Mouse (Mus musculus) MEL (cell line): ENCODE measurements at regions not wholly inside any gene's neighbourhood (a gene's known extent, or its start where the extent isn't known, plus 50 kb on each side); places are given as distances from the start of the nearest gene placed in this dataset.

Experiments used
- DNase-seq: peaks from one replicate; pipeline ENCODE4 v3.0.0; 2011; ENCODE audit warnings: low read depth, low spot score
- H3K27ac ChIP-seq: 2 replicates; pipeline ENCODE4 v1.5.1; 2012; ENCODE audit warnings: low read depth, mild to moderate bottlenecking, control low read depth, low read length, moderate library complexity; ENCODE audit not compliant: control insufficient read depth
- H3K27me3 ChIP-seq, 2 experiments: fragments of 150-350 bp in 1 of 2; sonication (generic) in 1 of 2; 2 replicates each; pipeline ENCODE4 v1.6.1; 2012; ENCODE audit warnings: low read length in 2 of 2, mild to moderate bottlenecking in 2 of 2, improper control_type of control experiment in 1 of 2, moderate library complexity in 1 of 2; ENCODE audit not compliant: insufficient read depth in 2 of 2, control insufficient read depth in 1 of 2
- H3K36me3 ChIP-seq, 2 experiments: 2 replicates each; pipeline ENCODE4 v1.6.1; 2012 to 2014; ENCODE audit warnings: low read length in 2 of 2, improper control_type of control experiment in 1 of 2, inconsistent platforms in 1 of 2, mild to moderate bottlenecking in 1 of 2; ENCODE audit not compliant: insufficient read depth in 2 of 2, control insufficient read depth in 1 of 2
- H3K4me1 ChIP-seq, 2 experiments: fragments of 150-350 bp in 1 of 2; sonication (generic) in 1 of 2; 2 replicates each; pipeline ENCODE4 v1.6.1; 2012; ENCODE audit warnings: low read length in 2 of 2, improper control_type of control experiment in 1 of 2, mild to moderate bottlenecking in 1 of 2; ENCODE audit not compliant: insufficient read depth in 2 of 2, control insufficient read depth in 1 of 2
- H3K4me3 ChIP-seq, 2 experiments: fragments of 150-350 bp in 1 of 2; sonication (generic) in 1 of 2; 2 replicates each; pipeline ENCODE4 v1.5.1; 2012; ENCODE audit warnings: low read depth in 2 of 2, low read length in 2 of 2, mild to moderate bottlenecking in 2 of 2, moderate library complexity in 2 of 2, control low read depth in 1 of 2, improper control_type of control experiment in 1 of 2; ENCODE audit not compliant: control insufficient read depth in 1 of 2, insufficient read depth in 1 of 2
- H3K79me2 ChIP-seq: 2 replicates; pipeline ENCODE4 v1.6.1; 2012; ENCODE audit warnings: mild to moderate bottlenecking, low read length, moderate library complexity; ENCODE audit not compliant: control insufficient read depth, poor library complexity, insufficient read depth
- H3K9ac ChIP-seq: 2 replicates; pipeline ENCODE4 v1.6.1; 2012; ENCODE audit warnings: low read depth, mild to moderate bottlenecking, control low read depth, low read length, moderate library complexity; ENCODE audit not compliant: control insufficient read depth, poor library complexity, severe bottlenecking
- H3K9me3 ChIP-seq: fragments of 150-350 bp; sonication (generic); replicated peaks from 2 replicates; pipeline ENCODE4 v1.6.1; 2012; ENCODE audit warnings: mild to moderate bottlenecking, low read length, improper control_type of control experiment, moderate library complexity; ENCODE audit not compliant: insufficient read depth
- CHD1 ChIP-seq: IDR thresholded peaks from 2 replicates; pipeline ENCODE4 v1.6.1; 2012; ENCODE audit warnings: low read depth, mild to moderate bottlenecking, inconsistent platforms, low read length, improper control_type of control experiment
- E2F4 ChIP-seq: IDR thresholded peaks from 2 replicates; pipeline ENCODE4 v1.6.1; 2011; ENCODE audit warnings: low read depth, low read length, improper control_type of control experiment, borderline replicate concordance
- ELF1 ChIP-seq: IDR thresholded peaks from 2 replicates; pipeline ENCODE4 v1.6.1; 2014; ENCODE audit warnings: low read depth, mild to moderate bottlenecking, inconsistent platforms, low read length, improper control_type of control experiment, moderate library complexity
- EP300 ChIP-seq, 2 experiments: IDR thresholded peaks; 2 replicates each; pipeline ENCODE4 v1.6.1; 2011; ENCODE audit warnings: improper control_type of control experiment in 2 of 2, low read length in 2 of 2, low read depth in 1 of 2, mild to moderate bottlenecking in 1 of 2
- ETS1 ChIP-seq: IDR thresholded peaks from 2 replicates; pipeline ENCODE4 v1.6.1; 2012; ENCODE audit warnings: low read depth, mild to moderate bottlenecking, inconsistent platforms, low read length, improper control_type of control experiment, moderate library complexity
- GATA1 ChIP-seq: IDR thresholded peaks from 2 replicates; pipeline ENCODE4 v1.6.1; 2011; ENCODE audit warnings: low read depth, low read length, improper control_type of control experiment
- JUND ChIP-seq: IDR thresholded peaks from 2 replicates; pipeline ENCODE4 v1.6.1; 2011; ENCODE audit warnings: low read depth, mild to moderate bottlenecking, improper control_type of control experiment, low read length
- KAT2A ChIP-seq: conservative IDR thresholded peaks from 2 replicates; pipeline ENCODE4 v1.6.1; 2012; ENCODE audit warnings: low read depth, low read length, improper control_type of control experiment, inconsistent platforms
- MAFK ChIP-seq: IDR thresholded peaks from 2 replicates; pipeline ENCODE4 v1.6.1; 2011; ENCODE audit warnings: low read depth, mild to moderate bottlenecking, low read length, improper control_type of control experiment, borderline replicate concordance
- MAX ChIP-seq: IDR thresholded peaks from 2 replicates; pipeline ENCODE4 v1.6.1; 2011; ENCODE audit warnings: low read length, improper control_type of control experiment
- MAZ ChIP-seq: IDR thresholded peaks from 2 replicates; pipeline ENCODE4 v1.6.1; 2012; ENCODE audit warnings: low read depth, mild to moderate bottlenecking, inconsistent platforms, low read length, improper control_type of control experiment
- MEF2A ChIP-seq: IDR thresholded peaks from 2 replicates; pipeline ENCODE4 v1.6.1; 2014; ENCODE audit warnings: low read depth, mild to moderate bottlenecking, inconsistent platforms, low read length, improper control_type of control experiment; ENCODE audit not compliant: poor library complexity, insufficient replicate concordance, severe bottlenecking; ENCODE audit errors: extremely low read depth
- NELFE ChIP-seq: IDR thresholded peaks from 2 replicates; pipeline ENCODE4 v1.6.1; 2011; ENCODE audit warnings: low read depth, low read length, improper control_type of control experiment
- NRF1 ChIP-seq: IDR thresholded peaks from 2 replicates; pipeline ENCODE4 v1.6.1; 2014; ENCODE audit warnings: low read depth, mild to moderate bottlenecking, inconsistent platforms, low read length, improper control_type of control experiment, moderate library complexity; ENCODE audit not compliant: poor library complexity, insufficient read depth, severe bottlenecking
- POLR2AphosphoS5 ChIP-seq: IDR thresholded peaks from 2 replicates; pipeline ENCODE4 v1.6.1; 2012; ENCODE audit warnings: low read depth, borderline replicate concordance, mild to moderate bottlenecking, inconsistent platforms, low read length, moderate library complexity, mixed read lengths
- RAD21 ChIP-seq: IDR thresholded peaks from 2 replicates; pipeline ENCODE4 v1.6.1; 2011; ENCODE audit warnings: mild to moderate bottlenecking, low read depth, low read length, improper control_type of control experiment
- RCOR1 ChIP-seq: IDR thresholded peaks from 2 replicates; pipeline ENCODE4 v1.6.1; 2012; ENCODE audit warnings: low read depth, mild to moderate bottlenecking, inconsistent platforms, low read length, improper control_type of control experiment
- TAL1 ChIP-seq: IDR thresholded peaks from 2 replicates; pipeline ENCODE4 v1.6.1; 2012; ENCODE audit warnings: mild to moderate bottlenecking, inconsistent platforms, low read length, moderate library complexity, mixed read lengths
- TBP ChIP-seq: IDR thresholded peaks from 2 replicates; pipeline ENCODE4 v1.8.0; 2011; ENCODE audit warnings: low read depth, low read length, improper control_type of control experiment
- TCF12 ChIP-seq: IDR thresholded peaks from 2 replicates; pipeline ENCODE4 v1.6.1; 2014; ENCODE audit warnings: low read depth, mild to moderate bottlenecking, inconsistent platforms, low read length, improper control_type of control experiment, moderate library complexity
- USF1 ChIP-seq: IDR thresholded peaks from 2 replicates; pipeline ENCODE4 v1.6.1; 2014; ENCODE audit warnings: low read depth, mild to moderate bottlenecking, inconsistent platforms, low read length, improper control_type of control experiment, moderate library complexity
- ZMIZ1 ChIP-seq: IDR thresholded peaks from 2 replicates; pipeline ENCODE4 v1.6.1; 2012; ENCODE audit warnings: low read depth, mild to moderate bottlenecking, inconsistent platforms, low read length, improper control_type of control experiment, moderate library complexity
- ZNF384 ChIP-seq: IDR thresholded peaks from 2 replicates; pipeline ENCODE4 v1.6.1; 2012; ENCODE audit warnings: low read depth, mild to moderate bottlenecking, inconsistent platforms, low read length, improper control_type of control experiment

DNA sequence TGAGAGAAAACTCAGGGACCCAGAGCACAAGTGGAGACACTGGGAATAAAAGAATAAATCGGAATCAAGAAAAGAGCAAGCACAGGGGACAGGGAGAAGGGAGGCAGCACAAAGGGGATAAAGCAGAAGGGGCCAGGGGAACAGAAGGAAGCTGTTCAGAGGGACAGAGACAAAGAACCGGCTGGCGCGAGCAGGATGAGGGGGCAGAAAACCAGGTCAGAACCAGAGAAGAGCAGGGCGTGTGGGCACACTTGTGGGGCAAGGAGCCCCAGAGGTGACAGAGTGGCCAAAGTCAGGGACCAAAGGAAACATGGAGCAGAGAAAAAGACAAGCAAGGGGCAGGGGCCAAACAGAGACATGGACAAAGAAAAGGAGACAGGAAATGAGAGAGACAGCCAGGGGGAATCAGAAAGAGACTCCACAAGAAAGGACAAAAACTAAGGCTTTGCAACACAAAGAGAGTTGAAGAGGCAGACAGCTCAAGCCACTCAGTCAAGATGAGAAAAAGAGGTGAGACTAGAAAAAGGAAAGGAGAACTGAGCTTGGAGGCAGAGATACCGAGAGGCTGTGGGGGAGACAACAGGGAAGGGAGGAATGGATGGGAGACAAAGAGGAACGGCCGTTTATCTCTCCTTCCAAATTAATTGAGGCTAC lies 59.7 kb upstream of the Pax2 start:
- no peak overlapping the region for H3K27ac ChIP-seq
- H3K4me3 ChIP-seq = no peak overlapping the region
- H3K79me2 ChIP-seq = no peaks in the 10 kb centered on the region
- H3K4me1 ChIP-seq = no peaks in the 10 kb centered on the region
- H3K36me3 ChIP-seq = no peaks in the 10 kb centered on the region
- no peaks in the 10 kb centered on the region for H3K27me3 ChIP-seq
- H3K9me3 ChIP-seq = no peaks in the 10 kb centered on the region
- H3K9ac ChIP-seq = no peak overlapping the region
- TF ChIP-seq TAL1 = no peak
- TF ChIP-seq JUND = no peak
- TF ChIP-seq USF1 = no peak
- TF ChIP-seq CHD1 = no peak
- TF ChIP-seq ETS1 = no peak
- no peak for TF ChIP-seq KAT2A
- TF ChIP-seq GATA1 = no peak
- TF ChIP-seq E2F4 = no peak
- TF ChIP-seq ZMIZ1 = no peak
- no peak for TF ChIP-seq TCF12
- TF ChIP-seq ELF1 = no peak
- TF ChIP-seq ZNF384 = no peak
- TF ChIP-seq POLR2AphosphoS5 = no peak
- TF ChIP-seq MEF2A = no peak
- no peak for TF ChIP-seq NELFE
- TF ChIP-seq RCOR1 = no peak
- no peak for TF ChIP-seq RAD21
- no peak for TF ChIP-seq MAX
- no peak for TF ChIP-seq NRF1
- no peak for DNase-seq

DNA sequence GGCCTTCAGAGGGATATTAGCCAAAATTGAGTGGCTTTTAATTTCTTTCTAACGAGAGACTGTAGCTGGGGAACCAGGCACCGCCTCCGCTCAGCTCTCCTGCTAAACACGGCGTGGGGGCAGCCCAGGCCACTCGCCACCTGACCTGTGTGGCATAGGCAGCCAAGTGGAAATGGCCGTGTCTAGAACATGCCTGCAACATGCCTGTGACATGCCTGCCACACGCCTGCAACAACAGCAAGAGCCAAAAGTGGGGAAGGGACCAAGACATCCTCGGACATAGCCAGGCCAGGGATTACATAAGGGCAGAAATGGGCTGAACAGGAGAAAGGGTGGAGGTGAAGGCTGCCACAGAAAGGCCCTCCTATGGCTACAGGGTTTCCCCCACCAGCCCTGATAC lies 59.1 kb upstream of the Pax2 start:
- H3K4me3 ChIP-seq = no peak overlapping the region
- H3K27ac ChIP-seq = no peak overlapping the region
- no peaks in the 10 kb centered on the region for H3K4me1 ChIP-seq
- H3K9ac ChIP-seq = no peak overlapping the region
- DNase-seq = no peak
- H3K9me3 ChIP-seq = no peaks in the 10 kb centered on the region
- TF ChIP-seq ZNF384 = no peak
- no peak for TF ChIP-seq TBP
- no peak for TF ChIP-seq TCF12
- TF ChIP-seq MAFK = no peak
- no peak for TF ChIP-seq EP300 (IDR thresholded peaks at IDR 0.05; ENCODE audit: low read depth in 1 of 2, low read length in 2 of 2)
- TF ChIP-seq MEF2A = no peak
- no peak for TF ChIP-seq NELFE
- TF ChIP-seq ZMIZ1 = no peak
- no peak for TF ChIP-seq KAT2A
- no peak for TF ChIP-seq MAX
- no peak for TF ChIP-seq CHD1
- TF ChIP-seq POLR2AphosphoS5 = no peak
- TF ChIP-seq ELF1 = no peak
- TF ChIP-seq MAZ = no peak
- no peaks in the 10 kb centered on the region for H3K36me3 ChIP-seq
- no peaks in the 10 kb centered on the region for H3K27me3 ChIP-seq
- H3K79me2 ChIP-seq = no peaks in the 10 kb centered on the region
